Mouse (Mus musculus) myocyte (in vitro differentiated cells): Measurements from ENCODE around the gene Scube3.

Source experiments
- CEBPB ChIP-seq: IDR thresholded peaks from 2 replicates; pipeline ENCODE4 v1.6.1; 2011; ENCODE audit warnings: mild to moderate bottlenecking, moderate library complexity; ENCODE audit not compliant: poor library complexity, insufficient read depth, severe bottlenecking
- E2F4 ChIP-seq: IDR thresholded peaks from one replicate; pipeline ENCODE4 v1.6.1; 2011; ENCODE audit warnings: mild to moderate bottlenecking, control low read depth, moderate library complexity; ENCODE audit not compliant: insufficient read depth
- MAX ChIP-seq: IDR thresholded peaks from one replicate; pipeline ENCODE4 v1.6.1; 2011; ENCODE audit warnings: low read depth, mild to moderate bottlenecking, control low read depth
- MYOD1 ChIP-seq, 3 experiments: IDR thresholded peaks; one replicate each; pipeline ENCODE4 v1.6.1; 2011; ENCODE audit warnings: control low read depth in 2 of 3, low read depth in 2 of 3, mild to moderate bottlenecking in 2 of 3, moderate library complexity in 1 of 3; ENCODE audit not compliant: insufficient read length in 2 of 3, control insufficient read depth in 1 of 3
- MYOG ChIP-seq, 3 experiments: IDR thresholded peaks; one replicate each; pipeline ENCODE4 v1.6.1; 2011; ENCODE audit warnings: control low read depth in 2 of 3, low read depth in 2 of 3, mild to moderate bottlenecking in 2 of 3; ENCODE audit not compliant: insufficient read length in 2 of 3, control insufficient read depth in 1 of 3, insufficient read depth in 1 of 3
- POLR2A ChIP-seq: IDR thresholded peaks from one replicate; pipeline ENCODE4 v1.6.1; 2011; ENCODE audit warnings: low read depth, mild to moderate bottlenecking, control low read depth, moderate library complexity; ENCODE audit not compliant: insufficient read length
- POLR2AphosphoS2 ChIP-seq: IDR thresholded peaks from one replicate; pipeline ENCODE4 v1.6.1; 2011; ENCODE audit warnings: low read depth, control low read depth; ENCODE audit not compliant: insufficient read length
- SRF ChIP-seq: IDR thresholded peaks from one replicate; pipeline ENCODE4 v1.6.1; 2011; ENCODE audit warnings: low read depth; ENCODE audit not compliant: control insufficient read depth, insufficient read length
- TCF12 ChIP-seq: IDR thresholded peaks from one replicate; pipeline ENCODE4 v1.6.1; 2011; ENCODE audit warnings: mild to moderate bottlenecking, control low read depth; ENCODE audit not compliant: poor library complexity, insufficient read depth, severe bottlenecking
- TCF3 ChIP-seq: IDR thresholded peaks from one replicate; pipeline ENCODE4 v1.6.1; 2011; ENCODE audit warnings: low read depth, control low read depth; ENCODE audit not compliant: insufficient read length
- USF1 ChIP-seq: IDR thresholded peaks from one replicate; pipeline ENCODE4 v1.6.1; 2011; ENCODE audit warnings: low read depth, mild to moderate bottlenecking, control low read depth, moderate library complexity

GRCm38 (mm10) chr17:28133193-28133592 is 8.7 kb upstream of the Scube3 start:
- TF ChIP-seq TCF3 (no peak), POLR2A (no peak), MAX (no peak), USF1 (no peak), POLR2AphosphoS2 (no peak), E2F4 (no peak), TCF12 (no peak), MYOD1 (IDR thresholded peaks at IDR 0.05; ENCODE audit: control insufficient read depth in 1 of 3, insufficient read length in 2 of 3, low read depth in 2 of 3) (no peak), CEBPB (no peak), SRF (no peak), MYOG (IDR thresholded peaks at IDR 0.05; ENCODE audit: control insufficient read depth in 1 of 3, insufficient read depth in 1 of 3, insufficient read length in 2 of 3, low read depth in 2 of 3) (no peak)
